Mouse (Mus musculus) liver, embryonic 11.5 days (tissue): ENCODE measurements around the gene AW209491. TPM values are rescaled to one million over a fixed set of nuclear protein-coding genes. Genes with fewer than 3 reads are reported as not detected.

Experiments
- ATAC-seq: fragments of 200-750 bp; cut with Nextera tagmentation; replicated peaks from 2 replicates; pipeline ENCODE4 v1.8.0; 2017; ENCODE audit warnings: moderate number of reproducible peaks, mild to moderate bottlenecking, moderate TSS enrichment, moderate library complexity; ENCODE audit not compliant: low FRiP score
- DNase-seq: peaks from one replicate; pipeline ENCODE4 v3.0.0-alpha.2; 2017; ENCODE audit warnings: low spot score
- H3K27ac ChIP-seq: fragments of 300-500 bp; sonication (generic); 2 replicates; pipeline ENCODE4 v1.5.1; 2014; ENCODE audit warnings: mild to moderate bottlenecking, low read depth, low read length, control low read depth
- H3K27me3 ChIP-seq: fragments of 300-500 bp; sonication (generic); replicated peaks from 2 replicates; pipeline ENCODE4 v1.6.1; 2014; ENCODE audit warnings: low read length, mixed read lengths; ENCODE audit not compliant: control insufficient read depth, insufficient read depth
- H3K36me3 ChIP-seq: fragments of 300-500 bp; sonication (generic); 2 replicates; pipeline ENCODE4 v1.6.1; 2014; ENCODE audit warnings: mild to moderate bottlenecking, low read length, moderate library complexity, mixed read lengths; ENCODE audit not compliant: control insufficient read depth, insufficient read depth
- H3K4me1 ChIP-seq: fragments of 300-500 bp; sonication (generic); replicated peaks from 2 replicates; pipeline ENCODE4 v1.6.1; 2014; ENCODE audit warnings: low read length, mixed read lengths; ENCODE audit not compliant: control insufficient read depth, insufficient read depth
- H3K4me2 ChIP-seq: fragments of 300-500 bp; sonication (generic); 2 replicates; pipeline ENCODE4 v1.6.1; 2014; ENCODE audit warnings: mild to moderate bottlenecking, control low read depth, moderate library complexity
- H3K4me3 ChIP-seq: fragments of 300-500 bp; sonication (generic); 2 replicates; pipeline ENCODE4 v1.5.1; 2014; ENCODE audit warnings: low read depth, low read length, control low read depth
- H3K9ac ChIP-seq: fragments of 300-500 bp; sonication (generic); 2 replicates; pipeline ENCODE4 v1.6.1; 2014; ENCODE audit warnings: low read depth, low read length, control low read depth
- H3K9me3 ChIP-seq: fragments of 300-500 bp; sonication (generic); 2 replicates; pipeline ENCODE4 v1.6.1; 2016; ENCODE audit warnings: low read length, inconsistent platforms, mixed read lengths; ENCODE audit not compliant: control insufficient read depth
- WGBS: fragments of 180-500 bp; shearing (Covaris S2); extraction: QIAGEN DNeasy Blood & Tissue Kit; methylation state at CpG from one replicate; pipeline ENCODE4 v1.1.7; 2014; 5-methylcytosine and 5-hydroxymethylcytosine counted together
- polyA plus RNA-seq: library from polyadenylated mRNA; unstranded; fragments of >200 nt; fragmentation: Nextera tagmentation; extraction: Ambion mirVana; gene quantifications from 2 replicates; pipeline ENCODE4 v1.2.1, GENCODE M21; 2014

The AW209491 gene
- 26.0 and 29.0 TPM in 2 replicates for polyA plus RNA-seq

GRCm38 (mm10) chr13:14629726-14630641, at the start of gene AW209491:
Gene AW209491, plus strand, starts transcription at chr13:14630154.
- ATAC-seq (peak; percentile 97), DNase-seq (peak; percentile 91)
- WGBS = 2% methylated on average over 29 of the region's 29 CpGs
- Histone ChIP-seq H3K4me2 (peak within 1 kb of the TSS; percentile 76), H3K36me3 (peaks cover 9% of the 10 kb centered on the region; the same call in 1 of the 2 replicates), H3K27me3 (no peaks in the 10 kb centered on the region), H3K9ac (peak within 1 kb of the TSS; percentile 72), H3K4me3 (peak within 1 kb of the TSS; percentile 70), H3K27ac (no peak within 1 kb of the TSS), H3K4me1 (no peaks in the 10 kb centered on the region), H3K9me3 (no peaks in the 10 kb centered on the region)

DNA sequence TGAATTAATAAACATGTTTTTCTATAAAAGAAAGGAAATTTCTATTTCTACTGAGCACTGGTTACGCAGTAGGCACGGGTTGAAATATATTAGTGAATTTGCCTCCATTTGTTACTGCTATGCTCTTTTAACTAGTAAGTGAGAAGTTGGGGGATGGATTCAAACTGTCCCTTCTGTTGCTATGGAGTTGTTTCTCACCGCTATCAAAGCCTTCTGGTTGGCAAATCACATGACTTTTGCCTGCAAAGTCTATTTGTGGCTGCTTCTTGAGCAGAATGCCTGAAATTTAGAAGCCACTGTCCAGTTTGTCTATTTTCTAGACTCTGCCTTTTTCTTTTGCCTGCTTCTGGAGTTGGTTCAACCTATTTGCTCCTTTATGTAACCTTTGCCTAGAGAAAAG, 49.6 kb upstream of the AW209491 start:
- WGBS = 70% methylated on average over 3 of the region's 3 CpGs
- Histone ChIP-seq H3K27me3 (no peaks in the 10 kb centered on the region), H3K4me3 (no peak overlapping the region), H3K9ac (no peak overlapping the region), H3K9me3 (no peaks in the 10 kb centered on the region), H3K27ac (no peak overlapping the region), H3K36me3 (no peaks in the 10 kb centered on the region), H3K4me1 (no peaks in the 10 kb centered on the region), H3K4me2 (no peak overlapping the region)
- DNase-seq = no peak
- no peak for ATAC-seq

DNA sequence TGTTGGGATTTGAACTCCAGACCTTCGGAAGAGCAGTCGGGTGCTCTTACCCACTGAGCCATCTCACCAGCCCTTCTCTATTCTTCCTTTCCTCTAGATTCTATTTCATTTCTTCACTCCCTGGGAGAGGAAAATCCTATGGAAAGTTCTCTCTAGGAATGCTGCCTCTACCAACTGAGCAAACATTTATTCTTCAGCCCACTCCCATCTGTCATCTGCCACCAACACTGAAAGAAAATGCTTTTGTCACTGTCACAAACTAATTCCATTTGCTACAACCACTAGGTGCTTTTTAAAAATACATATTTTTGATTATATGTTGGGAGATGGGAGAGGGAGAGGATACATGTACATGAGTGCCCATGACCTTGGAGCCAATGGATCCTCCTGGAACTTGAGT, 27.2 kb upstream of the AW209491 start:
- Histone ChIP-seq H3K4me2 (no peak overlapping the region), H3K9ac (no peak overlapping the region), H3K4me1 (no peaks in the 10 kb centered on the region), H3K27ac (no peak overlapping the region), H3K9me3 (no peaks in the 10 kb centered on the region), H3K36me3 (no peaks in the 10 kb centered on the region), H3K4me3 (no peak overlapping the region), H3K27me3 (no peaks in the 10 kb centered on the region)
- ATAC-seq (no peak), DNase-seq (no peak)
- WGBS = 79% methylated on average over 2 of the region's 2 CpGs

DNA sequence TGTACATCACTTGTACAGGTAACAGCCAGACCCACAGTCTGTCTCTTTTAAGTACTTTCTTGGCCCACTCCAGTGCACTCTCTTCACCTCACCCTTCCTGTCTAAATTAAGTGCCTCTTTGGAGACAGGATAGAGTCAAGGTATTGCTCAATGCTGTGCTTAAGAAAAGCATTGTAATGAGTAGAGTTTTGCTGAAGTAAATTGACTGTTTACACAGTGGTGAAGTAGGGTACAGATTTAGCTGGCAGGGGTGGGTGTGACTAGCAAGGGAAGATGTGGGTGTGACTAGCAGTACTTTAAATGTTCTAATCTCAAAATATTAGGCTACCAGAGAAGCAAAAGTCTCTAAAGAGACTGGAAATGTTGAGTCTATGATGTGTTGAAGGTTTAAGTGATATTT, 22.3 kb upstream of the AW209491 start:
- ATAC-seq = no peak
- H3K9ac ChIP-seq = no peak overlapping the region

GRCm38 (mm10) chr13:14612463-14612862, 17.5 kb upstream of the AW209491 start:
- H3K9ac ChIP-seq = peak overlapping the region; percentile 82
- peak overlapping the region; percentile 50; the same call in 1 of the 2 replicates for H3K27ac ChIP-seq
- H3K4me3 ChIP-seq = peak overlapping the region; percentile 85
- ATAC-seq (peak; percentile 56), DNase-seq (no peak)
- peaks cover 10% of the 10 kb centered on the region; the same call in 1 of the 2 replicates for H3K36me3 ChIP-seq
- no peaks in the 10 kb centered on the region for H3K9me3 ChIP-seq
- H3K4me2 ChIP-seq = peak overlapping the region; percentile 70
- no peaks in the 10 kb centered on the region for H3K27me3 ChIP-seq
- H3K4me1 ChIP-seq = no peaks in the 10 kb centered on the region; the same call in 1 of the 2 replicates
- 4% methylated on average over 10 of the region's 10 CpGs for WGBS

More for the DNA sequence above, 22.3 kb upstream of the AW209491 start:
- no peaks in the 10 kb centered on the region for H3K27me3 ChIP-seq
- H3K9me3 ChIP-seq = no peaks in the 10 kb centered on the region
- no peaks in the 10 kb centered on the region; the same call in 1 of the 2 replicates for H3K4me1 ChIP-seq
- peaks cover 4% of the 10 kb centered on the region; the same call in 1 of the 2 replicates for H3K36me3 ChIP-seq
- no peak for DNase-seq
- no peak overlapping the region for H3K27ac ChIP-seq
- H3K4me3 ChIP-seq = no peak overlapping the region
- no peak overlapping the region for H3K4me2 ChIP-seq

DNA sequence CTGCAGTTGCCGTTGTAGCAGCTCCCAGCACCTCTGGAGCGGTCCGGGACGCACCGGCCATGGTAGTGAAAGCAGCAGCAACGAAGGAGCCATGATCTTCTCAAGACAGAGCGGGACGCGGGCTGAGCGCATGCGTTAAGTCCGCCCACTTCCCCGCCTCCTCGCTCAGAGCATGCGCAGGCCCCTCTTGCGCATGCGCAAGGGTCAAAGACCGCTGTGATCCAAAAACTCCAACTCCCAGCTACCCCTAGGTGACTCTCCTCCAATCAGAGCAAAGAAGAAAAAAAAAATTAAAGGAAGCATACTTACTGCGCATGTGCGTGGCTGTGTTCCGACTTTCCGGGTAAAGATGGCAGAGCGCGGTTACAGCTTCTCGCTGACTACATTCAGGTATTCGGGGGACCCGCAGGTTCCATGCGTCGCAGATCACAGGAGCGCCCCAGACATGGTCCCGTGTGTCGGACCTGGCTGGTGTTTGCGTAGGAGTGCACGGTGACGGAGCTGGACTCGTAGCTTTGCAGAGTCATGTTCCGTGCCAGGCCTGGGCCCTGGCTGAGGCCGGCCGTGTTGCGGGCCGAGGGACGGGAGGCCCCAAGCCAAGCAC, 16.9 kb upstream of the AW209491 start, which contains the start of the genes Mrpl32 and Psma2:
Gene Mrpl32, minus strand, starts transcription at position 240 of the 604 bp plus-strand sequence.
Gene Psma2, plus strand, starts transcription at position 315 of the 604 bp plus-strand sequence.
- DNase-seq = peak; percentile 94
- Histone ChIP-seq H3K36me3 (peaks cover 13% of the 10 kb centered on the region; the same call in 1 of the 2 replicates), H3K9ac (peak within 1 kb of the TSS; percentile 87), H3K4me1 (no peaks in the 10 kb centered on the region; the same call in 1 of the 2 replicates), H3K4me2 (peak within 1 kb of the TSS; percentile 70), H3K27ac (peak within 1 kb of the TSS; percentile 50; the same call in 1 of the 2 replicates), H3K9me3 (no peaks in the 10 kb centered on the region), H3K4me3 (peak within 1 kb of the TSS; percentile 85), H3K27me3 (no peaks in the 10 kb centered on the region)
- ATAC-seq = peak; percentile 96
- under 1% methylated on average over 42 of the region's 42 CpGs for WGBS

- no peaks in the 10 kb centered on the region for H3K9me3 ChIP-seq
- peak overlapping the region; percentile 56 for H3K4me2 ChIP-seq
- peak overlapping the region; percentile 87 for H3K9ac ChIP-seq
- ATAC-seq = no peak
- WGBS = 2% methylated on average over 9 of the region's 9 CpGs
- H3K36me3 ChIP-seq = peaks cover 13% of the 10 kb centered on the region; the same call in 1 of the 2 replicates
- H3K4me1 ChIP-seq = no peaks in the 10 kb centered on the region; the same call in 1 of the 2 replicates
- no peaks in the 10 kb centered on the region for H3K27me3 ChIP-seq
- DNase-seq = no peak
- H3K4me3 ChIP-seq = peak overlapping the region; percentile 85
- H3K27ac ChIP-seq = peak overlapping the region; percentile 50; the same call in 1 of the 2 replicates
Observed at GRCm38 (mm10) chr13:14613553-14613952, 16.4 kb upstream of the AW209491 start.

DNA sequence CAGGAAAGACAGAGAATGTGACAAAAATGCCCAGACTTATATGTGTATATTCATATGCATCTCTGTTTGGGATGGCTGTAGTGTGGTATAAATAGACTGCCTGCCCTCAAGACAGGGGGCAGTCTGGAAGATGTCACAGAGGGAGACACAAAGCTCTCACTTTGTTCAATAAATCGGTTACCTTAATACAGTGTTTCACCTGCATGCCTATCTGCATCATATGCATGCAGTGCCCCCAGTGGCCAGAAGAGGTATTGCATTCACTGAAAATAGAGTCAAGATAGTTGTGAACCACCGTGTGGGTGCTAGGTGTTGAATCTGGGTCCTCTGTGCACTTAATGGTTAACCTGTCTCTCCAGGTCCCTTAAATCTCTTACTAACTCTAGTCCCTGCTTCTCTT, 11.2 kb upstream of the AW209491 start:
- DNase-seq = no peak
- H3K4me3 ChIP-seq = no peak overlapping the region

More for the DNA sequence above, 11.2 kb upstream of the AW209491 start:
- Histone ChIP-seq H3K36me3 (peaks cover 28% of the 10 kb centered on the region; the same call in 1 of the 2 replicates), H3K9me3 (no peaks in the 10 kb centered on the region), H3K4me2 (no peak overlapping the region), H3K27ac (no peak overlapping the region), H3K4me1 (no peaks in the 10 kb centered on the region), H3K9ac (no peak overlapping the region), H3K27me3 (no peaks in the 10 kb centered on the region)
- WGBS = 43% methylated on average over 2 of the region's 2 CpGs
- peak; percentile 66 for ATAC-seq
